Comparison of ENCODE assay signal across 22 mouse cellular contexts in genomic region chr3:75381776-75382175, GRCm38 (mm10).
A peak's percentile ranks its signal among the peaks of the same experiment; 100 is the strongest.
DNase-seq lines count a peak whose midpoint lies in the region; ATAC-seq and TF ChIP-seq lines count a peak whose summit lies in the region.
"Had no signal": no experiment of that assay in that cellular context is flagged by ENCODE, and none has a peak within 500 bp of the region (broad histone marks: within the 10 kb centered on the region; RNA-seq: fewer than 3 reads in every experiment).

No protein-coding gene starts in this region.

- H3K27ac ChIP-seq in forebrain, embryonic 13.5 days, result no peak overlapping the region
- H3K27ac ChIP-seq in forebrain, embryonic 10.5 days, result no peak overlapping the region
- peak overlapping the region; percentile 59 for H3K27ac ChIP-seq in layer of hippocampus, adult 2 months
- no peak overlapping the region for H3K27ac ChIP-seq in hindbrain, postnatal 0 days
- peak overlapping the region; percentile 55; the same call in 1 of the 2 replicates for H3K27ac ChIP-seq in midbrain, embryonic 16.5 days (ENCODE audit: low read length)
- H3K27ac ChIP-seq: embryonic facial prominence, embryonic 12.5 days; heart, embryonic 15.5 days had no signal

- intact Hi-C loops in heart, postnatal 14 days (cut with DNase I), result no loop called here

- H3K9me3 ChIP-seq in forebrain, embryonic 13.5 days (replicated peaks), result no peaks in the 10 kb centered on the region
- no peaks in the 10 kb centered on the region for H3K9me3 ChIP-seq in forebrain, embryonic 10.5 days
- no peaks in the 10 kb centered on the region for H3K9me3 ChIP-seq in hindbrain, postnatal 0 days (ENCODE audit: low read length)
- H3K9me3 ChIP-seq in midbrain, embryonic 16.5 days (replicated peaks; ENCODE audit: control insufficient read depth, low read length, poor library complexity, severe bottlenecking), result no peaks in the 10 kb centered on the region
- H3K9me3 ChIP-seq: embryonic facial prominence, embryonic 12.5 days; heart, embryonic 15.5 days; megakaryocyte, embryonic 14.5 days had no signal

- 75% methylated on average over 2 of the region's 2 CpGs for WGBS in forebrain, embryonic 13.5 days
- 82% methylated on average over 2 of the region's 2 CpGs for WGBS in forebrain, embryonic 10.5 days
- WGBS in hindbrain, postnatal 0 days, result 39% methylated on average over 2 of the region's 2 CpGs
- WGBS in midbrain, embryonic 16.5 days, result 47% methylated on average over 2 of the region's 2 CpGs

- no peaks in the 10 kb centered on the region for H3K27me3 ChIP-seq in forebrain, embryonic 13.5 days
- H3K27me3 ChIP-seq in forebrain, embryonic 10.5 days (ENCODE audit: poor library complexity, severe bottlenecking), result no peaks in the 10 kb centered on the region
- H3K27me3 ChIP-seq in hindbrain, postnatal 0 days (ENCODE audit: insufficient read depth, low read length), result no peaks in the 10 kb centered on the region
- H3K27me3 ChIP-seq in midbrain, embryonic 16.5 days (ENCODE audit: control insufficient read depth, insufficient read depth, low read depth, low read length), result no peaks in the 10 kb centered on the region
- H3K27me3 ChIP-seq: embryonic facial prominence, embryonic 12.5 days; heart, embryonic 15.5 days; megakaryocyte, embryonic 14.5 days had no signal

- no peak overlapping the region for H3K9ac ChIP-seq in forebrain, embryonic 13.5 days
- no peak overlapping the region for H3K9ac ChIP-seq in hindbrain, postnatal 0 days (replicated peaks; ENCODE audit: low read length)
- H3K9ac ChIP-seq in midbrain, embryonic 16.5 days (ENCODE audit: low read depth, low read length), result no peak overlapping the region
- H3K9ac ChIP-seq: embryonic facial prominence, embryonic 12.5 days; heart, embryonic 15.5 days had no signal

- H3K4me2 ChIP-seq in forebrain, embryonic 13.5 days, result no peak overlapping the region
- no peak overlapping the region for H3K4me2 ChIP-seq in hindbrain, postnatal 0 days (ENCODE audit: low read depth, low read length)
- H3K4me2 ChIP-seq in midbrain, embryonic 16.5 days (ENCODE audit: low read length), result no peak overlapping the region
- H3K4me2 ChIP-seq: embryonic facial prominence, embryonic 12.5 days; heart, embryonic 15.5 days; liver, embryonic 11.5 days had no signal

- TF ChIP-seq CTCF in layer of hippocampus, adult 2 months (conservative IDR thresholded peaks at IDR 0.05), result no peak
- no peak for TF ChIP-seq CTCF in hindbrain, postnatal 0 days (IDR thresholded peaks at IDR 0.05; ENCODE audit: low read depth)

- no peaks in the 10 kb centered on the region for H3K4me1 ChIP-seq in forebrain, embryonic 13.5 days
- no peaks in the 10 kb centered on the region for H3K4me1 ChIP-seq in forebrain, embryonic 10.5 days
- H3K4me1 ChIP-seq in hindbrain, postnatal 0 days (ENCODE audit: insufficient read depth, low read length), result peaks cover 6% of the 10 kb centered on the region; the same call in 1 of the 2 replicates
- H3K4me1 ChIP-seq in midbrain, embryonic 16.5 days (ENCODE audit: control insufficient read depth, insufficient read depth, low read length), result peaks cover 6% of the 10 kb centered on the region
- H3K4me1 ChIP-seq: embryonic facial prominence, embryonic 12.5 days; heart, embryonic 15.5 days; megakaryocyte, embryonic 14.5 days had no signal

- H3K4me3 ChIP-seq in forebrain, embryonic 13.5 days, result no peak overlapping the region
- H3K4me3 ChIP-seq in forebrain, embryonic 10.5 days, result no peak overlapping the region
- H3K4me3 ChIP-seq in layer of hippocampus, adult 2 months, result no peak overlapping the region
- H3K4me3 ChIP-seq in hindbrain, postnatal 0 days (ENCODE audit: low read length), result no peak overlapping the region
- no peak overlapping the region for H3K4me3 ChIP-seq in midbrain, embryonic 16.5 days (ENCODE audit: low read depth, low read length)
- H3K4me3 ChIP-seq: embryonic facial prominence, embryonic 12.5 days; erythroblast, embryonic 14.5 days; heart, embryonic 15.5 days; megakaryocyte, embryonic 14.5 days; myocyte had no signal

- DNase-seq in forebrain, embryonic 10.5 days (ENCODE audit: extremely low spot score, low spot score), result no peak
- DNase-seq in layer of hippocampus, adult 2 months (ENCODE audit: low spot score in 2 of 2), result peak; percentile 8 to 11
- no peak for DNase-seq in layer of hippocampus, postnatal 25 days (ENCODE audit: extremely low spot score in 1 of 2, low spot score in 1 of 2)
- peak; percentile 67 for DNase-seq in hindbrain, postnatal 0 days (ENCODE audit: low spot score)
- DNase-seq in heart, postnatal 14 days, result no peak
- no peak for DNase-seq in testis, postnatal 14 days (ENCODE audit: low spot score)
- DNase-seq: adrenal gland, postnatal 10 days; cerebellum, adult 18-20 months; gastrocnemius, postnatal 25 days; kidney, adult 11 months; lung, adult 18-20 months; right cerebral cortex, postnatal 14 days; spleen, adult 18-20 months; thymus, postnatal 36 days had no signal

- ATAC-seq in forebrain, embryonic 13.5 days, result peak; percentile 59
- ATAC-seq in hindbrain, postnatal 0 days, result peak; percentile 90
- peak; percentile 89 for ATAC-seq in midbrain, embryonic 16.5 days

- H3K36me3 ChIP-seq in forebrain, embryonic 13.5 days (ENCODE audit: poor library complexity, severe bottlenecking), result no peaks in the 10 kb centered on the region
- no peaks in the 10 kb centered on the region for H3K36me3 ChIP-seq in forebrain, embryonic 10.5 days (replicated peaks)
- no peaks in the 10 kb centered on the region for H3K36me3 ChIP-seq in hindbrain, postnatal 0 days (ENCODE audit: insufficient read depth, low read length)
- H3K36me3 ChIP-seq in midbrain, embryonic 16.5 days (ENCODE audit: control insufficient read depth, insufficient read depth, low read length), result no peaks in the 10 kb centered on the region
- H3K36me3 ChIP-seq: embryonic facial prominence, embryonic 12.5 days; heart, embryonic 15.5 days had no signal

Comparison
In these comparisons a context has a peak if more than half of its experiments do, and no peak if none do; other contexts are left out.
1. DNase-seq: peak in layer of hippocampus, adult 2 months (2 of 2) and hindbrain, postnatal 0 days (single experiment); none in forebrain, embryonic 10.5 days (single experiment), layer of hippocampus, postnatal 25 days (0 of 2), heart, postnatal 14 days (0 of 2) and testis, postnatal 14 days (single experiment).
2. H3K27ac ChIP-seq: peak in layer of hippocampus, adult 2 months (single experiment) and midbrain, embryonic 16.5 days (single experiment); none in forebrain, embryonic 13.5 days (single experiment), forebrain, embryonic 10.5 days (single experiment) and hindbrain, postnatal 0 days (single experiment).
3. Peak in every context shown above with its lines, with median percentiles within 50 percentile points of each other: ATAC-seq.